Mouse (Mus musculus) spleen, adult 2 months (tissue): ENCODE results near the gene Optn. TPM values are rescaled to one million over a fixed set of nuclear protein-coding genes. Genes with fewer than 3 reads are reported as not detected.

Experiments used
- DNase-seq, 2 experiments: peaks; one replicate each; pipeline versions ENCODE4 v3.0.0 to v3.0.0-alpha.2; 2012 to 2021; ENCODE audit warnings: low spot score in 2 of 2, low read depth in 1 of 2
- H3K27ac ChIP-seq: fragments of 200-500 bp; 2 replicates; pipeline ENCODE4 v1.5.1; 2012; ENCODE audit warnings: low read length, inconsistent platforms; ENCODE audit not compliant: insufficient read depth
- H3K27me3 ChIP-seq: fragments of 200-500 bp; 2 replicates; pipeline ENCODE4 v1.6.1; 2012; ENCODE audit warnings: mild to moderate bottlenecking, moderate library complexity, low read length, inconsistent platforms; ENCODE audit not compliant: control insufficient read depth, insufficient read depth
- H3K36me3 ChIP-seq: fragments of 200-500 bp; 2 replicates; pipeline ENCODE4 v1.6.1; 2012; ENCODE audit warnings: mild to moderate bottlenecking, low read length, inconsistent platforms; ENCODE audit not compliant: control insufficient read depth, insufficient read depth
- H3K4me1 ChIP-seq: fragments of 200-500 bp; 2 replicates; pipeline ENCODE4 v1.6.1; 2011; ENCODE audit warnings: inconsistent platforms; ENCODE audit not compliant: control insufficient read depth, insufficient read depth, insufficient read length
- H3K4me3 ChIP-seq: fragments of 200-500 bp; 2 replicates; pipeline ENCODE4 v1.5.1; 2011; ENCODE audit warnings: mild to moderate bottlenecking, inconsistent platforms; ENCODE audit not compliant: insufficient read depth, insufficient read length; ENCODE audit errors: extremely low read depth
- CTCF ChIP-seq: fragments of 200-500 bp; IDR thresholded peaks from 2 replicates; pipeline ENCODE4 v1.5.1; 2011; ENCODE audit warnings: mild to moderate bottlenecking, inconsistent platforms; ENCODE audit not compliant: insufficient read depth, insufficient read length, insufficient replicate concordance; ENCODE audit errors: extremely low read depth
- POLR2A ChIP-seq: fragments of 200-500 bp; IDR thresholded peaks from 2 replicates; pipeline ENCODE4 v1.6.1; 2011; ENCODE audit warnings: low read depth, low read length, inconsistent platforms
- WGBS: fragments of 180-500 bp; shearing (Covaris S2); methylation state at CpG from one replicate; pipeline ENCODE4 v1.1.7; 2018; 5-methylcytosine and 5-hydroxymethylcytosine counted together
- polyA plus RNA-seq: library from polyadenylated mRNA; depleted of rRNA; stranded (reverse); fragments of >200 nt; gene quantifications from 2 replicates; pipeline ENCODE4 v1.2.3, GENCODE M21; 2012

The Optn gene
- polyA plus RNA-seq, 1 experiment = 2.7 TPM

GRCm38 (mm10) chr2:5062496-5063298, 1.2 kb downstream of the Optn start:
- Histone ChIP-seq H3K27me3 (no peaks in the 10 kb centered on the region), H3K4me1 (0 out of 2 replicates have a peak, but pooled peaks cover 2% of the 10 kb centered on the region), H3K4me3 (peak overlapping the region; percentile 69; the same call in 1 of the 2 replicates), H3K27ac (no peak overlapping the region), H3K36me3 (no peaks in the 10 kb centered on the region)
- TF ChIP-seq CTCF (no peak), POLR2A (no peak)
- WGBS = 66% methylated on average over 16 of the region's 16 CpGs
- DNase-seq = no peak

- DNase-seq = no peak
- H3K27me3 ChIP-seq = no peaks in the 10 kb centered on the region
- 61% methylated on average over 8 of the region's 8 CpGs for WGBS
- H3K4me1 ChIP-seq = 0 out of 2 replicates have a peak, but pooled peaks cover 2% of the 10 kb centered on the region
- no peak overlapping the region for H3K27ac ChIP-seq
- H3K4me3 ChIP-seq = no peak overlapping the region
- TF ChIP-seq POLR2A (no peak), CTCF (no peak)
- no peaks in the 10 kb centered on the region for H3K36me3 ChIP-seq
Measured at GRCm38 (mm10) chr2:5061133-5061708, 2.6 kb downstream of the Optn start.

GRCm38 (mm10) chr2:5059997-5060396, 3.9 kb downstream of the Optn start:
- no peak for DNase-seq
- H3K4me3 ChIP-seq = no peak overlapping the region
- no peak overlapping the region for H3K27ac ChIP-seq
- no peaks in the 10 kb centered on the region for H3K27me3 ChIP-seq
- H3K36me3 ChIP-seq = no peaks in the 10 kb centered on the region
- 85% methylated on average over 4 of the region's 4 CpGs for WGBS
- no peak for TF ChIP-seq POLR2A
- TF ChIP-seq CTCF = no peak
- H3K4me1 ChIP-seq = 0 out of 2 replicates have a peak, but pooled peaks cover 2% of the 10 kb centered on the region

- DNase-seq = no peak
- Histone ChIP-seq H3K36me3 (no peaks in the 10 kb centered on the region), H3K4me1 (no peaks in the 10 kb centered on the region), H3K4me3 (no peak overlapping the region), H3K27ac (no peak overlapping the region), H3K27me3 (no peaks in the 10 kb centered on the region)
- WGBS = 95% methylated on average over 5 of the region's 5 CpGs
- no peak for TF ChIP-seq CTCF
- TF ChIP-seq POLR2A = no peak
Measured at GRCm38 (mm10) chr2:5058436-5058835, 5.4 kb downstream of the Optn start.

- no peaks in the 10 kb centered on the region for H3K27me3 ChIP-seq
- no peaks in the 10 kb centered on the region; the same call in 1 of the 2 replicates for H3K4me1 ChIP-seq
- no peak overlapping the region for H3K27ac ChIP-seq
- DNase-seq = no peak
- WGBS = 78% methylated on average over 2 of the region's 2 CpGs
- TF ChIP-seq CTCF (no peak), POLR2A (no peak)
- peaks cover 1% of the 10 kb centered on the region; the same call in 1 of the 2 replicates for H3K36me3 ChIP-seq
- H3K4me3 ChIP-seq = no peak overlapping the region
Measured at GRCm38 (mm10) chr2:5050562-5050961, 13.3 kb downstream of the Optn start.

- H3K4me3 ChIP-seq = no peak overlapping the region
- TF ChIP-seq CTCF (no peak), POLR2A (no peak)
- H3K4me1 ChIP-seq = peaks cover 9% of the 10 kb centered on the region; the same call in 1 of the 2 replicates
- H3K36me3 ChIP-seq = peaks cover 1% of the 10 kb centered on the region; the same call in 1 of the 2 replicates
- H3K27me3 ChIP-seq = no peaks in the 10 kb centered on the region
- 90% methylated on average over 2 of the region's 2 CpGs for WGBS
- no peak for DNase-seq
- H3K27ac ChIP-seq = no peak overlapping the region
Measured at GRCm38 (mm10) chr2:5047016-5047415, 16.8 kb downstream of the Optn start.

DNA sequence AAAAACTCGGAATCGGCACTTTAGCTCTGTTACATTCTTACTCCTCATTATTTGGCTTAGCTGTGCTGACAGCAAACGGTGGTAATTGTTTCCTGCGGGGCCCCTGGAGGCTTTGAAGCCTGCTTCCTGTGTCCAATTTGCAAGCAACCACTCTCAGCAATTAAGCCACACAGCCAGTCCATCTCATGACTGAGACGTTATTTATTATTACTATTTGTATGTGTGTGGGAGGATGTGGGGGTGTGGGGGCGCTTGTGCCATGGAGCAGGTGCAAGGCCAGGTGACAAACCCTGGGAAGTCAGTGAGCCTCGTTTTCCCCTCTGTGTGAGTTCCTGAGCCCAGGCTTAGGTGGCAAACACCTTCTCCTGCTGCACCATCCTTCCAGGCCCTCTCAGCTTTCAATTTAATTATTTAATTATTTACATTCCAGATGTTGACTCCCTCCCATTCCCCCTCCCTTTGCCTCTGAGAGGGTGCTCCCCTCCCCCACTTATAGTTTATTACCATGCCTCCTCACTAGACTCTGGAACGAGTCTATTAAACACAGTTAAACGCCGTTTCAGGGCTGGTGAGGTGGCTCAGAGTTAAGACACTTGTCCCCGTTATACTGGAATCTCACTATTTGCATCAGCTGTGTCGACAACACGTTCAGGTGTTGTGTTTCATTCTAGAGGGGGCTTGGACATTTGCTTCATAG, 18.4 kb downstream of the Optn start:
- peak in 1 of 2 experiments; percentile 30 for DNase-seq
- no peak overlapping the region for H3K4me3 ChIP-seq
- no peaks in the 10 kb centered on the region for H3K36me3 ChIP-seq
- no peaks in the 10 kb centered on the region for H3K27me3 ChIP-seq
- WGBS = 38% methylated on average over 13 of the region's 13 CpGs
- H3K4me1 ChIP-seq = peaks cover 11% of the 10 kb centered on the region; the same call in 1 of the 2 replicates
- H3K27ac ChIP-seq = no peak overlapping the region
- TF ChIP-seq CTCF (no peak), POLR2A (no peak)
